ENCODE assay signal across 1 mouse cellular context in genomic region chr10:111005611-111006488, GRCm38 (mm10).
TF ChIP-seq lines count a peak whose summit lies in the region.

No protein-coding gene starts in this region.

TF ChIP-seq in MEL, 35 proteins besides CTCF, POLR2A, EP300 and RAD21 (continued from another document):
- TF ChIP-seq NRF1 (IDR thresholded peaks at IDR 0.05; ENCODE audit: insufficient read depth, low read depth, low read length, poor library complexity, severe bottlenecking) = 0 out of 2 replicates have a peak, but pooled peaks have one; percentile 13
- no peak for TF ChIP-seq ZKSCAN1 (IDR thresholded peaks at IDR 0.05; ENCODE audit: low read depth, low read length)
- peak; percentile 39; the same call in 1 of the 2 replicates for TF ChIP-seq BHLHE40 (IDR thresholded peaks at IDR 0.05; ENCODE audit: borderline replicate concordance, low read depth, low read length)
- peak; percentile 68 for TF ChIP-seq MXI1 (IDR thresholded peaks at IDR 0.05; ENCODE audit: low read depth, low read length)
- TF ChIP-seq MYB (IDR thresholded peaks at IDR 0.05; ENCODE audit: low read depth, low read length) = peak; percentile 96
- TF ChIP-seq ZMIZ1 (IDR thresholded peaks at IDR 0.05; ENCODE audit: low read depth, low read length) = no peak
- no peak for TF ChIP-seq POLR2AphosphoS5 (IDR thresholded peaks at IDR 0.05; ENCODE audit: borderline replicate concordance, low read depth, low read length)
- no peak for TF ChIP-seq SMC3 (IDR thresholded peaks at IDR 0.05; ENCODE audit: low read depth, low read length)
- no peak; the same call in 1 of the 2 replicates for TF ChIP-seq ELF1 (IDR thresholded peaks at IDR 0.05; ENCODE audit: low read depth, low read length)
- no peak; the same call in 1 of the 2 replicates for TF ChIP-seq JUND (IDR thresholded peaks at IDR 0.05; ENCODE audit: low read depth, low read length)
- TF ChIP-seq RCOR1 (IDR thresholded peaks at IDR 0.05; ENCODE audit: low read depth, low read length) = peak; percentile 98
- TF ChIP-seq TCF12 (IDR thresholded peaks at IDR 0.05; ENCODE audit: low read depth, low read length) = peak; percentile 97
- TF ChIP-seq GABPA (IDR thresholded peaks at IDR 0.05; ENCODE audit: low read depth, low read length) = no peak
- peak; percentile 99 for TF ChIP-seq ETS1 (IDR thresholded peaks at IDR 0.05; ENCODE audit: low read depth, low read length)
- no peak; the same call in none of the 2 replicates for TF ChIP-seq HCFC1 (IDR thresholded peaks at IDR 0.05; ENCODE audit: low read depth, low read length)
- TF ChIP-seq TAL1 (IDR thresholded peaks at IDR 0.05; ENCODE audit: low read length) = peak; percentile 81
